Mouse (Mus musculus): Measurements from ENCODE around the gene Cks2. TPM values are rescaled to one million over a fixed set of nuclear protein-coding genes. Genes with fewer than 3 reads are reported as not detected.
"Not testable (repeated sequence)": the region's sequence is repeated elsewhere in the genome, so short reads cannot be mapped to it uniquely, and the experiment has no call there.

Cks2 gene
- polyA plus RNA-seq, 1 experiment from 2014 or later: 312 TPM

GRCm38 (mm10) chr13:51663561-51663960 is 18.5 kb downstream of the Cks2 start:
- WGBS: 93% methylated on average over 2 of the region's 2 CpGs
- Histone ChIP-seq H3K4me1 (no peaks in the 10 kb centered on the region), H3K9me3 (no peaks in the 10 kb centered on the region), H3K36me3 (peaks cover 93% of the 10 kb centered on the region), H3K27ac (no peak overlapping the region), H3K27me3 (ENCODE audit: insufficient read depth, poor library complexity, severe bottlenecking) (no peaks in the 10 kb centered on the region), H3K4me3 (no peak overlapping the region)
- no peak for DNase-seq (ENCODE audit: low spot score)

GRCm38 (mm10) chr13:51668195-51668594 is 23.2 kb downstream of the Cks2 start:
- not testable (repeated sequence) for H3K9me3 ChIP-seq; H3K27me3 ChIP-seq (ENCODE audit: insufficient read depth, poor library complexity, severe bottlenecking); H3K4me3 ChIP-seq; H3K4me1 ChIP-seq; H3K27ac ChIP-seq; DNase-seq (ENCODE audit: low spot score)
- peaks cover 85% of the 10 kb centered on the region for H3K36me3 ChIP-seq
- 89% methylated on average over 12 of the region's 12 CpGs for WGBS

- H3K4me3 ChIP-seq: no peak overlapping the region
- H3K27ac ChIP-seq: no peak overlapping the region
- no peaks in the 10 kb centered on the region for H3K27me3 ChIP-seq (ENCODE audit: insufficient read depth, poor library complexity, severe bottlenecking)
- DNase-seq (ENCODE audit: low spot score): no peak
- peaks cover 93% of the 10 kb centered on the region for H3K36me3 ChIP-seq
- WGBS: 80% methylated on average over 4 of the region's 4 CpGs
- no peaks in the 10 kb centered on the region for H3K9me3 ChIP-seq
- H3K4me1 ChIP-seq: no peaks in the 10 kb centered on the region
Observed at GRCm38 (mm10) chr13:51676641-51677040, 31.6 kb downstream of the Cks2 start.

- DNase-seq (ENCODE audit: low spot score): no peak
- WGBS: 89% methylated on average over 12 of the region's 12 CpGs
- no peaks in the 10 kb centered on the region for H3K9me3 ChIP-seq
- H3K4me3 ChIP-seq: no peak overlapping the region
- peaks cover 94% of the 10 kb centered on the region for H3K36me3 ChIP-seq
- H3K4me1 ChIP-seq: no peaks in the 10 kb centered on the region
- no peak overlapping the region for H3K27ac ChIP-seq
- H3K27me3 ChIP-seq (ENCODE audit: insufficient read depth, poor library complexity, severe bottlenecking): no peaks in the 10 kb centered on the region
Observed at GRCm38 (mm10) chr13:51677041-51677440, 32.0 kb downstream of the Cks2 start.

GRCm38 (mm10) chr13:51677630-51678185 is 32.7 kb downstream of the Cks2 start:
- WGBS: 80% methylated on average over 7 of the region's 7 CpGs
- no peak for DNase-seq (ENCODE audit: low spot score)
- H3K36me3 ChIP-seq: peaks cover 99% of the 10 kb centered on the region
- H3K27me3 ChIP-seq (ENCODE audit: insufficient read depth, poor library complexity, severe bottlenecking): no peaks in the 10 kb centered on the region
- H3K9me3 ChIP-seq: no peaks in the 10 kb centered on the region
- H3K4me3 ChIP-seq: no peak overlapping the region
- no peak overlapping the region for H3K27ac ChIP-seq
- no peaks in the 10 kb centered on the region for H3K4me1 ChIP-seq

GRCm38 (mm10) chr13:51678687-51679086 is 33.7 kb downstream of the Cks2 start:
- H3K4me1 ChIP-seq: no peaks in the 10 kb centered on the region
- no peak overlapping the region for H3K27ac ChIP-seq
- peaks cover 99% of the 10 kb centered on the region for H3K36me3 ChIP-seq
- no peaks in the 10 kb centered on the region for H3K27me3 ChIP-seq (ENCODE audit: insufficient read depth, poor library complexity, severe bottlenecking)
- H3K4me3 ChIP-seq: no peak overlapping the region
- no peak for DNase-seq (ENCODE audit: low spot score)
- H3K9me3 ChIP-seq: no peaks in the 10 kb centered on the region
- WGBS: 94% methylated on average over 6 of the region's 6 CpGs

- H3K27ac ChIP-seq: no peak overlapping the region
- DNase-seq (ENCODE audit: low spot score): no peak
- no peaks in the 10 kb centered on the region for H3K4me1 ChIP-seq
- no peak overlapping the region for H3K4me3 ChIP-seq
- H3K9me3 ChIP-seq: no peaks in the 10 kb centered on the region
- H3K36me3 ChIP-seq: peaks cover 98% of the 10 kb centered on the region
- WGBS: 49% methylated on average over 4 of the region's 4 CpGs
- no peaks in the 10 kb centered on the region for H3K27me3 ChIP-seq (ENCODE audit: insufficient read depth, poor library complexity, severe bottlenecking)
Observed at GRCm38 (mm10) chr13:51679332-51679731, 34.3 kb downstream of the Cks2 start.

GRCm38 (mm10) chr13:51681076-51681475 is 36.0 kb downstream of the Cks2 start:
- Histone ChIP-seq H3K4me1 (no peaks in the 10 kb centered on the region), H3K27ac (no peak overlapping the region), H3K9me3 (no peaks in the 10 kb centered on the region), H3K36me3 (peaks cover 98% of the 10 kb centered on the region), H3K4me3 (no peak overlapping the region), H3K27me3 (ENCODE audit: insufficient read depth, poor library complexity, severe bottlenecking) (no peaks in the 10 kb centered on the region)
- DNase-seq (ENCODE audit: low spot score): no peak
- 77% methylated on average over 5 of the region's 5 CpGs for WGBS

GRCm38 (mm10) chr13:51681634-51682033 is 36.6 kb downstream of the Cks2 start:
- Histone ChIP-seq H3K4me1 (no peaks in the 10 kb centered on the region), H3K36me3 (peaks cover 98% of the 10 kb centered on the region), H3K27me3 (ENCODE audit: insufficient read depth, poor library complexity, severe bottlenecking) (no peaks in the 10 kb centered on the region), H3K4me3 (no peak overlapping the region), H3K9me3 (no peaks in the 10 kb centered on the region), H3K27ac (no peak overlapping the region)
- WGBS: 93% methylated on average over 8 of the region's 8 CpGs
- DNase-seq (ENCODE audit: low spot score): no peak

GRCm38 (mm10) chr13:51685290-51685966 is 40.4 kb downstream of the Cks2 start:
- Histone ChIP-seq H3K36me3 (peaks cover 85% of the 10 kb centered on the region), H3K4me1 (0 out of 2 replicates have a peak, but pooled peaks cover 3% of the 10 kb centered on the region), H3K4me3 (no peak overlapping the region), H3K27ac (no peak overlapping the region), H3K9me3 (no peaks in the 10 kb centered on the region), H3K27me3 (ENCODE audit: insufficient read depth, poor library complexity, severe bottlenecking) (no peaks in the 10 kb centered on the region)
- WGBS: 73% methylated on average over 7 of the region's 7 CpGs
- no peak for DNase-seq (ENCODE audit: low spot score)

- 0 out of 2 replicates have a peak, but pooled peaks cover 3% of the 10 kb centered on the region for H3K4me1 ChIP-seq
Observed at GRCm38 (mm10) chr13:51686966-51687365, 41.9 kb downstream of the Cks2 start.

GRCm38 (mm10) chr13:51688688-51689087 is 43.7 kb downstream of the Cks2 start:
- Histone ChIP-seq H3K4me3 (no peak overlapping the region), H3K9me3 (no peaks in the 10 kb centered on the region), H3K27me3 (ENCODE audit: insufficient read depth, poor library complexity, severe bottlenecking) (no peaks in the 10 kb centered on the region), H3K4me1 (0 out of 2 replicates have a peak, but pooled peaks cover 3% of the 10 kb centered on the region), H3K27ac (no peak overlapping the region), H3K36me3 (peaks cover 59% of the 10 kb centered on the region)
- DNase-seq (ENCODE audit: low spot score): no peak
- 69% methylated on average over 3 of the region's 3 CpGs for WGBS

More at GRCm38 (mm10) chr13:51686966-51687365, 41.9 kb downstream of the Cks2 start:
- Histone ChIP-seq H3K27me3 (ENCODE audit: insufficient read depth, poor library complexity, severe bottlenecking) (no peaks in the 10 kb centered on the region), H3K27ac (no peak overlapping the region), H3K36me3 (peaks cover 76% of the 10 kb centered on the region), H3K4me3 (no peak overlapping the region), H3K9me3 (no peaks in the 10 kb centered on the region)
- 95% methylated on average over 5 of the region's 5 CpGs for WGBS
- no peak for DNase-seq (ENCODE audit: low spot score)

GRCm38 (mm10) chr13:51696481-51696880 is 51.4 kb downstream of the Cks2 start:
- H3K36me3 ChIP-seq: peaks cover 6% of the 10 kb centered on the region; the same call in 1 of the 2 replicates
- H3K27me3 ChIP-seq (ENCODE audit: insufficient read depth, poor library complexity, severe bottlenecking): no peaks in the 10 kb centered on the region
- no peak overlapping the region for H3K4me3 ChIP-seq
- no peak for DNase-seq (ENCODE audit: low spot score)
- H3K9me3 ChIP-seq: no peaks in the 10 kb centered on the region
- H3K4me1 ChIP-seq: peaks cover 16% of the 10 kb centered on the region; the same call in 1 of the 2 replicates
- no peak overlapping the region for H3K27ac ChIP-seq

Measured in heart, embryonic 10.5 days (tissue).